In genomic region chr11:75596726-75597255, GRCm38 (mm10) we compare ENCODE assay signal across 11 mouse cellular contexts. TPM values are rescaled to one million over a fixed set of nuclear protein-coding genes. Genes with fewer than 3 reads are reported as not detected.
A peak's percentile ranks its signal among the peaks of the same experiment; 100 is the strongest.
DNase-seq lines count a peak whose midpoint lies in the region; ATAC-seq lines count a peak whose summit lies in the region.
"Had no signal": no experiment of that assay in that cellular context is flagged by ENCODE, and none has a peak within 500 bp of the region (broad histone marks: within the 10 kb centered on the region; RNA-seq: fewer than 3 reads in every experiment).

No protein-coding gene starts in this region.

- no peak overlapping the region for H3K4me3 ChIP-seq in brown adipose tissue, adult 24 weeks (ENCODE audit: insufficient read depth, low read depth, low read length)
- H3K4me3 ChIP-seq: erythroblast, embryonic 14.5 days; megakaryocyte, embryonic 14.5 days; neural tube, embryonic 15.5 days had no signal

- no peak for ATAC-seq in inflammation-experienced regulatory T-cells, adult 6 months

- peak; percentile 44 to 62 for DNase-seq in kidney, postnatal 25 days
- no peak for DNase-seq in kidney, adult 8-10 months
- peak; percentile 68 for DNase-seq in gastrocnemius, postnatal 10 days
- DNase-seq in lung, postnatal 10 days, result peak; percentile 63
- no peak for DNase-seq in spleen, postnatal 14 days (ENCODE audit: low spot score in 2 of 2)
- DNase-seq in thymus, adult 18-20 months, result no peak

- H3K27ac ChIP-seq in brown adipose tissue, adult 24 weeks (replicated peaks; ENCODE audit: low read depth, low read length), result peak overlapping the region; percentile 26
- H3K27ac ChIP-seq: neural tube, embryonic 15.5 days had no signal

- peaks cover 12% of the 10 kb centered on the region for H3K4me1 ChIP-seq in brown adipose tissue, adult 24 weeks (ENCODE audit: control insufficient read depth, insufficient read depth, insufficient read length, low read length)

RNA-seq across cellular contexts. Expression of gene Pitpna, which starts 8.9 kb away (rescaled TPM):
- 75.9 and 86.5 TPM in 2 replicates for polyA plus RNA-seq in brown adipose tissue, adult 24 weeks (2012; ENCODE audit: insufficient read depth, insufficient read length, missing spikeins)
- total RNA-seq in gastrocnemius, postnatal 10 days (2021), result 100 to 1,000 TPM; 148 to 160 TPM
- 10 to 100 TPM; 30.5 to 50.5 (median 40.2) TPM for polyA plus RNA-seq in inflammation-experienced regulatory T-cells, adult 6 months (2017; shearing (Covaris generic))

RNA-seq across cellular contexts. Expression of gene Inpp5k, which starts 34.0 kb away (rescaled TPM):
- polyA plus RNA-seq in brown adipose tissue, adult 24 weeks (2012; ENCODE audit: insufficient read depth, insufficient read length, missing spikeins), result 19.1 and 24.1 TPM in 2 replicates
- 10 to 100 TPM; 22.5 to 23.3 TPM for total RNA-seq in gastrocnemius, postnatal 10 days (2021)
- polyA plus RNA-seq in inflammation-experienced regulatory T-cells, adult 6 months (2017; shearing (Covaris generic)), result 100 to 1,000 TPM; 110 to 156 (median 133) TPM

RNA-seq across cellular contexts. Expression of gene Myo1c, which starts 53.5 kb away (rescaled TPM):
- polyA plus RNA-seq in brown adipose tissue, adult 24 weeks (2012; ENCODE audit: insufficient read depth, insufficient read length, missing spikeins), result 65.7 and 72.5 TPM in 2 replicates
- total RNA-seq in gastrocnemius, postnatal 10 days (2021), result 10 to 100 TPM; 56.3 to 65.1 TPM
- 10 to 100 TPM; 15.6 to 24.5 (median 23.1) TPM for polyA plus RNA-seq in inflammation-experienced regulatory T-cells, adult 6 months (2017; shearing (Covaris generic))

Comparison
In these comparisons a context has a peak if more than half of its experiments do, and no peak if none do; other contexts are left out.
1. DNase-seq: peak in kidney, postnatal 25 days (2 of 2), gastrocnemius, postnatal 10 days (single experiment) and lung, postnatal 10 days (single experiment); none in kidney, adult 8-10 months (0 of 2), spleen, postnatal 14 days (0 of 2) and thymus, adult 18-20 months (0 of 2).